Mouse (Mus musculus): Measurements from ENCODE around the gene Ccdc114. TPM values are rescaled to one million over a fixed set of nuclear protein-coding genes. Genes with fewer than 3 reads are reported as not detected.

The Ccdc114 gene
- total RNA-seq, 4 experiments from 2014 or later = 0.66 to 1.4 (median 1.2) TPM

DNA sequence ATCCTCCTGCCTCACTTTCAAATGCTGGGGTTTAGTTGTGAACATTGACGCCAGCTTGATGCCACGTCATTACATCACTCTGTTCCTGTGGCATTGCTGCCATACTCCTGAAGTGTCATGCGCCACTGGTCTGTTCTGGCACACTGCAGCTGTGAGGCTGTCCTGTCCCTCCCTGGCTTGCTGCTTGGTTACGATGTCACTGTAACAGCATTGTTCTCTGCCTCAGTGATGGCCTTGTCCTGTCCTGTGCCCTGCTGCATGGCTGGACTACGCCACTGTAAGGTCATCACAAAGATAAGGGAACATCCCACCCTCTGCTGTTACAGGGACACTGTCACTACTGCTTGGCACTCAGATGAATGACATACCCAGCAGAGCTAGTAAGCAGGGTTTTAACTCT, 57.7 kb downstream of the Ccdc114 start:
- DNase-seq (ENCODE audit: low spot score) = no peak

DNA sequence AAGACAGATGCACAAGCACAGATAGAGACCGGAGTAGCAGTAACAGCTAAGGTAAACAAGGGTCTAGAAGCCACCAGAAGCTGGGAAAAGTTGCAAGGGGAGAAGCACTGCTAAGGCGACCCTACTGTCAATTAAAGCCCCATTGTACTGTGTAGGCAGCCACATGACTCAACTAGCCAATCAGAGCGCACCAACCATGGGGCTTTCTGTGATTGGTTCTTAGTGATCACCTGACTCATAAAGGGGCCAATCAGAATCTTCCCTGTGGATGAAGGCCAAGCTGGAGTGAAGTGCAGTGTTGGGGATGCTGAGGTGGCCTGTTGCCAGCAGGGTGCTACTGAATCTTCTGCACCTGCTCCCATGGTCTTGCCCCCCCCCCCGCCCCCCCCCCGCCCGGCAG, 63.0 kb downstream of the Ccdc114 start:
- no peak for DNase-seq (ENCODE audit: low spot score)

DNA sequence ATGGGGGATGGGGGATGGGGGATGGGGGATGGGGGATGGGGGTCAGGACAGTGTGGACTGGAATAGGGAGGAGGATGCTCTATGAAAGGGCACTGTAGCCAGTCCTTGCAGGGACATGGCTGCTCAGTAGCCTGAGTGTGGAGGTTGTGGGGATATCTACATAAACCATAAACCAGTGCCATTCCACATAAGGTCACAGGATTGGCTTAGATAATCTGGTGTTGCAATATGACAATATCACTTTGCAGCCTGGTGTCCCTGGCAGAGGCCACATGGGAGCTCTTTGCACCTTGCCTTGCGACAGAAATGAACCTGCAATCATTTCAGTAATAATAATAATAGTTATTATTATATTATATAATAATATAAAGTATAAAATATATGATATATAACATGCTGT, 64.5 kb downstream of the Ccdc114 start:
- no peak for DNase-seq (ENCODE audit: low spot score)

DNA sequence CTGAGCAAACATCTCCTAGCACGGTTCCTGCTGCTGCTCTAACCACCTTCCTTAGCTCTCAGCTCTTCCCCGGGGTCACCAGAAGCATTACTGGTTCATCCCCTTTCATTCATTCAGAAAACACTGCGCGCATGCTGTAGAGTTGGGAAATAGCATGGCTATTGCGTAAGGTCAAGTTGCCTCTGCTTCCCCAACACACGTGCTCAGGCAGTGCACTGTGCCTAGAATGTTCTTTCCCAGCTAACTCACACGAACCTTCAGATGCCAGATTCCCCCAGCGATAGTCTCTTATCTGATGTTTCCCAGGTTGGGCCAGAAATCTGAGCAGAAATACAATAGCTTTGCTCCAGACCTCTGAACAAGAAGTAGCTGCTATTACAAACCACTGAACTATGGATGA, 68.6 kb downstream of the Ccdc114 start:
- DNase-seq (ENCODE audit: low spot score) = no peak

Other genes with a start within 250 kb of the Ccdc114 start
- under 1 TPM in 2 of 4 experiments, not detected in 2; 0.22 to 0.25 TPM for gene Ntn5, start 240.1 kb upstream of the Ccdc114 start, total RNA-seq (2022)
- gene Sec1, start 229.7 kb upstream of the Ccdc114 start, total RNA-seq (2022) = under 1 TPM in 3 of 4 experiments, not detected in 1; 0.16 to 0.25 (median 0.23) TPM
- gene Car11, start 224.2 kb upstream of the Ccdc114 start, total RNA-seq (2022) = 1 to 10 TPM; 5.5 to 8.7 (median 8.1) TPM
- gene Dbp, start 219.0 kb upstream of the Ccdc114 start, total RNA-seq (2022) = 100 to 1,000 TPM in 3 of 4 experiments, 10 to 100 TPM in 1; 72.2 to 183 (median 152) TPM
- gene Rpl18, start 208.6 kb upstream of the Ccdc114 start, total RNA-seq (2022) = 100 to 1,000 TPM; 552 to 697 (median 598) TPM
- gene Sphk2, start 206.1 kb upstream of the Ccdc114 start, total RNA-seq (2022) = 10 to 100 TPM; 15.3 to 19.3 (median 18.4) TPM
- under 1 TPM; 0.19 to 0.55 (median 0.44) TPM for gene Fam83e, start 202.9 kb upstream of the Ccdc114 start, total RNA-seq (2022)
- gene Spaca4, start 198.3 kb upstream of the Ccdc114 start, total RNA-seq (2022) = not detected
- under 1 TPM in 1 of 4 experiments, not detected in 3; 0.22 TPM for gene Lmtk3, start 140.3 kb upstream of the Ccdc114 start, total RNA-seq (2022)
- gene Sult2b1, start 139.4 kb upstream of the Ccdc114 start, total RNA-seq (2022) = not detected
- gene Cyth2, start 109.5 kb upstream of the Ccdc114 start, total RNA-seq (2022) = 10 to 100 TPM; 54.0 to 65.5 (median 62.1) TPM
- 1 to 10 TPM in 3 of 4 experiments, under 1 TPM in 1; 0.87 to 6.1 (median 3.1) TPM for gene Kcnj14, start 99.3 kb upstream of the Ccdc114 start, total RNA-seq (2022)
- 10 to 100 TPM; 10.2 to 16.0 (median 13.6) TPM for gene Grwd1, start 93.1 kb upstream of the Ccdc114 start, total RNA-seq (2022)
- gene Kdelr1, start 51.3 kb upstream of the Ccdc114 start, total RNA-seq (2022) = 100 to 1,000 TPM; 115 to 134 (median 127) TPM
- 1 to 10 TPM; 1.1 to 2.2 (median 1.3) TPM for gene Grin2d, start 45.7 kb upstream of the Ccdc114 start, total RNA-seq (2022)
- gene Syngr4, start 27.4 kb upstream of the Ccdc114 start, total RNA-seq (2022) = not detected
- 100 to 1,000 TPM; 115 to 143 (median 126) TPM for gene Tmem143, start 27.1 kb upstream of the Ccdc114 start, total RNA-seq (2022)
- gene Emp3, start 2.7 kb upstream of the Ccdc114 start, total RNA-seq (2022) = 10 to 100 TPM; 17.3 to 24.6 (median 22.3) TPM
- not detected for gene Abcc6, start 106.2 kb downstream of the Ccdc114 start, total RNA-seq (2022)
- gene Nomo1, start 109.6 kb downstream of the Ccdc114 start, total RNA-seq (2022) = 100 to 1,000 TPM in 1 of 4 experiments, 10 to 100 TPM in 3; 87.3 to 107 (median 96.3) TPM
- 100 to 1,000 TPM; 130 to 134 (median 132) TPM for gene Kcnj11, start 176.7 kb downstream of the Ccdc114 start, total RNA-seq (2022)